Mouse (Mus musculus) CD4-positive helper T cell, adult 2 months (primary cell): ENCODE data around the gene Gm21095.
"Not testable (repeated sequence)": the region's sequence is repeated elsewhere in the genome, so short reads cannot be mapped to it uniquely, and the experiment has no call there.

Experiments
- DNase-seq: peaks from one replicate; pipeline ENCODE4 v3.0.0-alpha.2; 2012; ENCODE audit warnings: low read depth, missing footprints, low spot score

Gene Gm21095

GRCm38 (mm10) chrY:84096979-84097378 lies at the start of gene Gm21095:
Gene Gm21095, plus strand, starts transcription at chrY:84097279.
- not testable (repeated sequence) for DNase-seq
